18 mouse cellular contexts compared by ENCODE assay signal in genomic region chr13:36096684-36097383, GRCm38 (mm10). TPM values are rescaled to one million over a fixed set of nuclear protein-coding genes. Genes with fewer than 3 reads are reported as not detected.
DNase-seq lines count a peak whose midpoint lies in the region; ATAC-seq and TF ChIP-seq lines count a peak whose summit lies in the region.
"Had no signal": no experiment of that assay in that cellular context is flagged by ENCODE, and none has a peak within 500 bp of the region (broad histone marks: within the 10 kb centered on the region; RNA-seq: fewer than 3 reads in every experiment).

No protein-coding gene starts in this region.

- H3K9me3 ChIP-seq in stomach, embryonic 14.5 days (ENCODE audit: control insufficient read depth, low read depth, low read length) = no peaks in the 10 kb centered on the region
- no peaks in the 10 kb centered on the region for H3K9me3 ChIP-seq in stomach, postnatal 0 days (ENCODE audit: control insufficient read depth, low read length)
- H3K9me3 ChIP-seq in heart, embryonic 13.5 days = no peaks in the 10 kb centered on the region
- H3K9me3 ChIP-seq in liver, embryonic 14.5 days (ENCODE audit: control insufficient read depth, low read length) = no peaks in the 10 kb centered on the region
- no peaks in the 10 kb centered on the region for H3K9me3 ChIP-seq in forebrain, embryonic 11.5 days (ENCODE audit: control insufficient read depth, low read length)
- H3K9me3 ChIP-seq in intestine, embryonic 16.5 days (ENCODE audit: control insufficient read depth, low read length) = no peaks in the 10 kb centered on the region
- H3K9me3 ChIP-seq: forebrain, embryonic 13.5 days; limb, embryonic 12.5 days; midbrain, embryonic 15.5 days had no signal

- TF ChIP-seq CTCF in stomach, postnatal 0 days (IDR thresholded peaks at IDR 0.05; ENCODE audit: low read depth) = no peak
- no peak for TF ChIP-seq CTCF in liver, embryonic 14.5 days (IDR thresholded peaks at IDR 0.05; ENCODE audit: low read depth)

- DNase-seq in stomach, postnatal 0 days (ENCODE audit: low spot score) = no peak
- peak in 1 of 3 experiments; percentile 27 for DNase-seq in liver, embryonic 14.5 days (ENCODE audit: low read depth in 3 of 3, low spot score in 3 of 3)
- no peak for DNase-seq in cerebellum, postnatal 4 days (ENCODE audit: low spot score in 2 of 2)
- no peak for DNase-seq in forebrain, embryonic 11.5 days (ENCODE audit: low spot score)
- DNase-seq: adrenal gland, postnatal 25 days; B cell, adult 2 months; cerebellum, adult 8-10 months; gastrocnemius, postnatal 36 days; right cerebral cortex, postnatal 4 days; thymus, adult 2 months had no signal

- no peak overlapping the region for H3K4me2 ChIP-seq in stomach, embryonic 14.5 days (replicated peaks; ENCODE audit: low read depth, low read length)
- H3K4me2 ChIP-seq in stomach, postnatal 0 days (replicated peaks; ENCODE audit: low read depth) = no peak overlapping the region
- H3K4me2 ChIP-seq in heart, embryonic 13.5 days = peak overlapping the region; percentile 33
- H3K4me2 ChIP-seq in liver, embryonic 14.5 days (ENCODE audit: low read depth) = peak overlapping the region; percentile 26
- no peak overlapping the region for H3K4me2 ChIP-seq in forebrain, embryonic 11.5 days (ENCODE audit: low read depth, low read length, severe bottlenecking)
- H3K4me2 ChIP-seq in intestine, embryonic 16.5 days (ENCODE audit: low read depth, low read length) = no peak overlapping the region
- H3K4me2 ChIP-seq: forebrain, embryonic 13.5 days; limb, embryonic 12.5 days; midbrain, embryonic 15.5 days had no signal

- no peaks in the 10 kb centered on the region for H3K27me3 ChIP-seq in stomach, embryonic 14.5 days (ENCODE audit: control insufficient read depth, insufficient read depth, low read length)
- no peaks in the 10 kb centered on the region for H3K27me3 ChIP-seq in stomach, postnatal 0 days (ENCODE audit: control insufficient read depth, insufficient read depth, low read length)
- H3K27me3 ChIP-seq in heart, embryonic 13.5 days (replicated peaks) = no peaks in the 10 kb centered on the region
- H3K27me3 ChIP-seq in liver, embryonic 14.5 days (ENCODE audit: control insufficient read depth, insufficient read depth, low read length) = no peaks in the 10 kb centered on the region
- H3K27me3 ChIP-seq in forebrain, embryonic 11.5 days (ENCODE audit: control insufficient read depth, insufficient read depth, low read length) = no peaks in the 10 kb centered on the region
- H3K27me3 ChIP-seq in intestine, embryonic 16.5 days (replicated peaks; ENCODE audit: control insufficient read depth, insufficient read depth, low read length) = no peaks in the 10 kb centered on the region
- H3K27me3 ChIP-seq: forebrain, embryonic 13.5 days; limb, embryonic 12.5 days; midbrain, embryonic 15.5 days; Patski had no signal

- no peak overlapping the region for H3K9ac ChIP-seq in stomach, embryonic 14.5 days (replicated peaks; ENCODE audit: low read depth, low read length)
- H3K9ac ChIP-seq in stomach, postnatal 0 days (ENCODE audit: low read length) = no peak overlapping the region
- no peak overlapping the region for H3K9ac ChIP-seq in heart, embryonic 13.5 days
- peak overlapping the region; percentile 31 for H3K9ac ChIP-seq in liver, embryonic 14.5 days (replicated peaks)
- no peak overlapping the region for H3K9ac ChIP-seq in forebrain, embryonic 11.5 days (ENCODE audit: low read length)
- no peak overlapping the region for H3K9ac ChIP-seq in intestine, embryonic 16.5 days (ENCODE audit: low read depth, low read length)
- H3K9ac ChIP-seq: forebrain, embryonic 13.5 days; limb, embryonic 12.5 days; midbrain, embryonic 15.5 days had no signal

- ATAC-seq in stomach, embryonic 14.5 days (ENCODE audit: insufficient number of reproducible peaks, insufficient read depth, low FRiP score, low read depth) = peak; percentile 46; the same call in 1 of the 2 replicates
- ATAC-seq in stomach, postnatal 0 days (ENCODE audit: low FRiP score, low TSS enrichment) = no peak
- ATAC-seq in heart, embryonic 13.5 days (ENCODE audit: extremely low read depth, insufficient number of reproducible peaks, low FRiP score, low TSS enrichment) = no peak
- peak; percentile 87 for ATAC-seq in liver, embryonic 14.5 days (ENCODE audit: insufficient read depth)
- no peak for ATAC-seq in forebrain, embryonic 11.5 days (replicated peaks; ENCODE audit: low FRiP score)
- no peak for ATAC-seq in intestine, embryonic 16.5 days
- ATAC-seq: activated CD4-positive, CD25-positive, alpha-beta regulatory T cell, adult 4 months; forebrain, embryonic 13.5 days; midbrain, embryonic 15.5 days; Patski had no signal

- WGBS in stomach, embryonic 14.5 days = 46% methylated on average over 5 of the region's 5 CpGs
- 43% methylated on average over 5 of the region's 5 CpGs for WGBS in stomach, postnatal 0 days
- 23% methylated on average over 5 of the region's 5 CpGs for WGBS in heart, embryonic 13.5 days
- 11% methylated on average over 5 of the region's 5 CpGs for WGBS in liver, embryonic 14.5 days (ENCODE audit: insufficient replicate concordance)
- 84% methylated on average over 5 of the region's 5 CpGs for WGBS in forebrain, embryonic 11.5 days
- WGBS in intestine, embryonic 16.5 days = 62% methylated on average over 5 of the region's 5 CpGs

- no peak for TF ChIP-seq EP300 in stomach, postnatal 0 days (optimal IDR thresholded peaks at IDR 0.05)
- peak; percentile 78 for TF ChIP-seq EP300 in liver, embryonic 14.5 days (IDR thresholded peaks at IDR 0.05; ENCODE audit: low read depth)

- no peaks in the 10 kb centered on the region for H3K36me3 ChIP-seq in stomach, embryonic 14.5 days (ENCODE audit: control insufficient read depth, insufficient read depth, low read length)
- no peaks in the 10 kb centered on the region for H3K36me3 ChIP-seq in stomach, postnatal 0 days (ENCODE audit: control insufficient read depth, insufficient read depth, low read length)
- H3K36me3 ChIP-seq in heart, embryonic 13.5 days = peaks cover 8% of the 10 kb centered on the region
- H3K36me3 ChIP-seq in liver, embryonic 14.5 days (replicated peaks; ENCODE audit: control insufficient read depth, insufficient read depth, low read depth) = no peaks in the 10 kb centered on the region; the same call in 1 of the 2 replicates
- no peaks in the 10 kb centered on the region for H3K36me3 ChIP-seq in forebrain, embryonic 11.5 days (ENCODE audit: control insufficient read depth, insufficient read depth, low read length)
- no peaks in the 10 kb centered on the region for H3K36me3 ChIP-seq in intestine, embryonic 16.5 days (ENCODE audit: control insufficient read depth, insufficient read depth, low read length)
- H3K36me3 ChIP-seq: limb, embryonic 12.5 days; midbrain, embryonic 15.5 days had no signal

- H3K27ac ChIP-seq in stomach, embryonic 14.5 days (ENCODE audit: low read length) = no peak overlapping the region
- no peak overlapping the region for H3K27ac ChIP-seq in stomach, postnatal 0 days (replicated peaks)
- H3K27ac ChIP-seq in heart, embryonic 13.5 days (replicated peaks) = peak overlapping the region; percentile 79
- peak overlapping the region; percentile 62 for H3K27ac ChIP-seq in liver, embryonic 14.5 days
- no peak overlapping the region for H3K27ac ChIP-seq in forebrain, embryonic 11.5 days (ENCODE audit: low read depth, low read length)
- H3K27ac ChIP-seq in intestine, embryonic 16.5 days (ENCODE audit: low read length) = no peak overlapping the region
- H3K27ac ChIP-seq: forebrain, embryonic 13.5 days; limb, embryonic 12.5 days; midbrain, embryonic 15.5 days had no signal

- no peaks in the 10 kb centered on the region for H3K4me1 ChIP-seq in stomach, embryonic 14.5 days (ENCODE audit: control insufficient read depth, insufficient read depth, low read length)
- no peaks in the 10 kb centered on the region for H3K4me1 ChIP-seq in stomach, postnatal 0 days (replicated peaks; ENCODE audit: control insufficient read depth, insufficient read depth)
- H3K4me1 ChIP-seq in heart, embryonic 13.5 days = peaks cover 25% of the 10 kb centered on the region
- peaks cover 18 to 24% of the 10 kb centered on the region in 2 experiments for H3K4me1 ChIP-seq in liver, embryonic 14.5 days (replicated peaks; ENCODE audit: control insufficient read depth in 2 of 2, insufficient read depth in 2 of 2, low read length in 1 of 2)
- no peaks in the 10 kb centered on the region for H3K4me1 ChIP-seq in forebrain, embryonic 11.5 days (replicated peaks; ENCODE audit: control insufficient read depth, insufficient read depth, low read length)
- H3K4me1 ChIP-seq in intestine, embryonic 16.5 days (ENCODE audit: control insufficient read depth, insufficient read depth, low read length) = no peaks in the 10 kb centered on the region
- H3K4me1 ChIP-seq: forebrain, embryonic 13.5 days; limb, embryonic 12.5 days; midbrain, embryonic 15.5 days had no signal

- H3K4me3 ChIP-seq in stomach, embryonic 14.5 days (ENCODE audit: low read depth, low read length) = no peak overlapping the region
- no peak overlapping the region for H3K4me3 ChIP-seq in stomach, postnatal 0 days (ENCODE audit: low read depth, low read length)
- no peak overlapping the region for H3K4me3 ChIP-seq in heart, embryonic 13.5 days
- H3K4me3 ChIP-seq in liver, embryonic 14.5 days (ENCODE audit: insufficient read depth in 1 of 2, low read depth in 2 of 2, low read length in 2 of 2) = no peak overlapping the region
- H3K4me3 ChIP-seq in forebrain, embryonic 11.5 days (ENCODE audit: low read depth, low read length) = no peak overlapping the region
- H3K4me3 ChIP-seq in intestine, embryonic 16.5 days (ENCODE audit: low read length) = no peak overlapping the region
- H3K4me3 ChIP-seq: forebrain, embryonic 13.5 days; limb, embryonic 12.5 days; midbrain, embryonic 15.5 days had no signal

RNA-seq across cellular contexts. Expression of gene Fars2, which starts 20.4 kb away (rescaled TPM):
- polyA plus RNA-seq in stomach, embryonic 14.5 days (2014; fragmentation: Nextera tagmentation; extraction: Ambion mirVana) = 35.4 and 40.0 TPM in 2 replicates
- 31.7 and 35.8 TPM in 2 replicates for polyA plus RNA-seq in stomach, postnatal 0 days (2015; fragmentation: Nextera tagmentation; extraction: Ambion mirVana)
- 53.4 and 54.3 TPM in 2 replicates for polyA plus RNA-seq in heart, embryonic 13.5 days (2015; fragmentation: Nextera tagmentation; extraction: Ambion mirVana)
- polyA plus RNA-seq in liver, embryonic 14.5 days (2012; rRNA removed) = 15.2 and 18.8 TPM in 2 replicates
- polyA plus RNA-seq in liver, embryonic 14.5 days (2014; fragmentation: Nextera tagmentation; extraction: Ambion mirVana) = 23.0 and 29.8 TPM in 2 replicates
- polyA plus RNA-seq in forebrain, embryonic 11.5 days (2014; fragmentation: Nextera tagmentation; extraction: Ambion mirVana) = 29.2 and 31.7 TPM in 2 replicates
- 45.1 and 48.2 TPM in 2 replicates for polyA plus RNA-seq in intestine, embryonic 16.5 days (2015; fragmentation: Nextera tagmentation; extraction: Ambion mirVana)

RNA-seq across cellular contexts. Expression of gene Lyrm4, which starts 20.5 kb away (rescaled TPM):
- 28.1 and 30.1 TPM in 2 replicates for polyA plus RNA-seq in stomach, embryonic 14.5 days (2014; fragmentation: Nextera tagmentation; extraction: Ambion mirVana)
- 20.7 and 20.9 TPM in 2 replicates for polyA plus RNA-seq in stomach, postnatal 0 days (2015; fragmentation: Nextera tagmentation; extraction: Ambion mirVana)
- 24.3 and 28.5 TPM in 2 replicates for polyA plus RNA-seq in heart, embryonic 13.5 days (2015; fragmentation: Nextera tagmentation; extraction: Ambion mirVana)
- polyA plus RNA-seq in liver, embryonic 14.5 days (2012; rRNA removed) = 5.2 and 6.8 TPM in 2 replicates
- polyA plus RNA-seq in liver, embryonic 14.5 days (2014; fragmentation: Nextera tagmentation; extraction: Ambion mirVana) = 28.2 and 28.8 TPM in 2 replicates
- polyA plus RNA-seq in forebrain, embryonic 11.5 days (2014; fragmentation: Nextera tagmentation; extraction: Ambion mirVana) = 23.2 and 25.8 TPM in 2 replicates
- 20.9 and 22.9 TPM in 2 replicates for polyA plus RNA-seq in intestine, embryonic 16.5 days (2015; fragmentation: Nextera tagmentation; extraction: Ambion mirVana)

Comparison
In these comparisons a context has a peak if more than half of its experiments do, and no peak if none do; other contexts are left out.
1. ATAC-seq: peak in stomach, embryonic 14.5 days (single experiment) and liver, embryonic 14.5 days (single experiment); none in stomach, postnatal 0 days (single experiment), heart, embryonic 13.5 days (single experiment), forebrain, embryonic 11.5 days (single experiment) and intestine, embryonic 16.5 days (single experiment).
2. H3K27ac ChIP-seq: peak in heart, embryonic 13.5 days (single experiment) and liver, embryonic 14.5 days (single experiment); none in stomach, embryonic 14.5 days (single experiment), stomach, postnatal 0 days (single experiment), forebrain, embryonic 11.5 days (single experiment) and intestine, embryonic 16.5 days (single experiment).
3. H3K4me2 ChIP-seq: peak in heart, embryonic 13.5 days (single experiment) and liver, embryonic 14.5 days (single experiment); none in stomach, embryonic 14.5 days (single experiment), stomach, postnatal 0 days (single experiment), forebrain, embryonic 11.5 days (single experiment) and intestine, embryonic 16.5 days (single experiment).